Mouse (Mus musculus) forebrain, postnatal 0 days (tissue): ENCODE measurements at regions not wholly inside any gene's neighbourhood (a gene's known extent, or its start where the extent isn't known, plus 50 kb on each side); places are given as distances from the start of the nearest gene placed in this dataset.
A peak's percentile ranks its signal among the peaks of the same experiment; 100 is the strongest.

Source experiments
- ATAC-seq: fragments of 200-750 bp; cut with Nextera tagmentation; 2 replicates; pipeline ENCODE4 v1.8.0; 2017; ENCODE audit warnings: mild to moderate bottlenecking, moderate library complexity
- DNase-seq: peaks from one replicate; pipeline ENCODE4 v3.0.0-alpha.2; 2015
- H3K27ac ChIP-seq: fragments of 300-500 bp; sonication (generic); 2 replicates; pipeline ENCODE4 v1.5.1; 2014; ENCODE audit warnings: low read depth, mild to moderate bottlenecking, antibody characterized with exemption, low read length, moderate library complexity, mixed read lengths
- H3K27me3 ChIP-seq: fragments of 300-500 bp; sonication (generic); 2 replicates; pipeline ENCODE4 v1.6.1; 2014; ENCODE audit warnings: mild to moderate bottlenecking, low read length, mixed read lengths; ENCODE audit not compliant: insufficient read depth
- H3K36me3 ChIP-seq: fragments of 300-500 bp; sonication (generic); 2 replicates; pipeline ENCODE4 v1.6.1; 2014; ENCODE audit warnings: mild to moderate bottlenecking, moderate library complexity; ENCODE audit not compliant: insufficient read depth
- H3K4me1 ChIP-seq: fragments of 300-500 bp; sonication (generic); 2 replicates; pipeline ENCODE4 v1.6.1; 2014; ENCODE audit warnings: antibody characterized with exemption; ENCODE audit not compliant: insufficient read depth
- H3K4me2 ChIP-seq: fragments of 300-500 bp; sonication (generic); 2 replicates; pipeline ENCODE4 v1.6.1; 2014; ENCODE audit warnings: low read depth, mild to moderate bottlenecking, moderate library complexity
- H3K4me3 ChIP-seq: fragments of 300-500 bp; sonication (generic); 2 replicates; pipeline ENCODE4 v1.5.1; 2014; ENCODE audit warnings: low read depth, low read length, mixed read lengths
- H3K9ac ChIP-seq: fragments of 300-500 bp; sonication (generic); 2 replicates; pipeline ENCODE4 v1.6.1; 2014; ENCODE audit warnings: mild to moderate bottlenecking
- H3K9me3 ChIP-seq: fragments of 300-500 bp; sonication (generic); 2 replicates; pipeline ENCODE4 v1.6.1; 2016; ENCODE audit warnings: low read length
- CTCF ChIP-seq: sonication (generic); IDR thresholded peaks from 2 replicates; pipeline ENCODE4 v1.5.1; 2016; ENCODE audit warnings: antibody characterized with exemption, control low read depth, low read depth
- WGBS: fragments of 180-500 bp; shearing (Covaris S2); extraction: QIAGEN DNeasy Blood & Tissue Kit; methylation state at CpG from one replicate; pipeline ENCODE4 v1.1.7; 2014; 5-methylcytosine and 5-hydroxymethylcytosine counted together

GRCm38 (mm10) chr10:111900723-111901716 lies 71.4 kb upstream of the Krr1 start:
- H3K4me3 ChIP-seq = no peak overlapping the region; the same call in 1 of the 2 replicates
- no peaks in the 10 kb centered on the region for H3K36me3 ChIP-seq
- peak overlapping the region; percentile 66 for H3K27ac ChIP-seq
- peak overlapping the region; percentile 35; the same call in 1 of the 2 replicates for H3K4me2 ChIP-seq
- peak; percentile 87 for ATAC-seq
- H3K27me3 ChIP-seq = no peaks in the 10 kb centered on the region
- H3K9ac ChIP-seq = peak overlapping the region; percentile 35; the same call in 1 of the 2 replicates
- DNase-seq = peak; percentile 68
- peaks cover 7% of the 10 kb centered on the region; the same call in 1 of the 2 replicates for H3K4me1 ChIP-seq
- 0 out of 2 replicates have a peak, but pooled peaks have one; percentile 14 for TF ChIP-seq CTCF
- 25% methylated on average over 17 of the region's 17 CpGs for WGBS
- no peaks in the 10 kb centered on the region for H3K9me3 ChIP-seq

GRCm38 (mm10) chr10:111903956-111904355 lies 68.5 kb upstream of the Krr1 start:
- Histone ChIP-seq H3K9me3 (no peaks in the 10 kb centered on the region), H3K4me3 (no peak overlapping the region), H3K4me1 (peaks cover 7% of the 10 kb centered on the region; the same call in 1 of the 2 replicates), H3K4me2 (no peak overlapping the region), H3K27ac (no peak overlapping the region), H3K27me3 (no peaks in the 10 kb centered on the region), H3K36me3 (no peaks in the 10 kb centered on the region), H3K9ac (no peak overlapping the region)
- no peak for TF ChIP-seq CTCF
- DNase-seq (no peak), ATAC-seq (no peak)
- 71% methylated on average over 8 of the region's 8 CpGs for WGBS

- Histone ChIP-seq H3K4me2 (no peak overlapping the region), H3K4me3 (no peak overlapping the region), H3K27ac (no peak overlapping the region), H3K4me1 (no peaks in the 10 kb centered on the region), H3K9me3 (no peaks in the 10 kb centered on the region), H3K9ac (no peak overlapping the region), H3K36me3 (no peaks in the 10 kb centered on the region), H3K27me3 (no peaks in the 10 kb centered on the region)
- WGBS = 77% methylated on average over 5 of the region's 5 CpGs
- ATAC-seq = no peak
- TF ChIP-seq CTCF = no peak
- no peak for DNase-seq
Observed at GRCm38 (mm10) chr10:111907836-111908235, 64.6 kb upstream of the Krr1 start.

GRCm38 (mm10) chr10:111912561-111912960 lies 59.9 kb upstream of the Krr1 start:
- TF ChIP-seq CTCF = no peak
- Histone ChIP-seq H3K36me3 (no peaks in the 10 kb centered on the region), H3K9me3 (no peaks in the 10 kb centered on the region), H3K27me3 (no peaks in the 10 kb centered on the region), H3K4me1 (no peaks in the 10 kb centered on the region), H3K9ac (no peak overlapping the region), H3K27ac (no peak overlapping the region), H3K4me2 (no peak overlapping the region), H3K4me3 (no peak overlapping the region)
- DNase-seq (no peak), ATAC-seq (no peak)
- WGBS = 75% methylated on average over 6 of the region's 6 CpGs

GRCm38 (mm10) chr10:111913066-111913785 lies 59.2 kb upstream of the Krr1 start:
- TF ChIP-seq CTCF = no peak
- no peaks in the 10 kb centered on the region for H3K36me3 ChIP-seq
- H3K9ac ChIP-seq = no peak overlapping the region
- DNase-seq = no peak
- no peak overlapping the region for H3K4me2 ChIP-seq
- H3K4me3 ChIP-seq = no peak overlapping the region
- no peaks in the 10 kb centered on the region for H3K9me3 ChIP-seq
- 76% methylated on average over 20 of the region's 20 CpGs for WGBS
- H3K4me1 ChIP-seq = no peaks in the 10 kb centered on the region
- H3K27me3 ChIP-seq = no peaks in the 10 kb centered on the region
- ATAC-seq = no peak
- no peak overlapping the region for H3K27ac ChIP-seq

- Histone ChIP-seq H3K9me3 (no peaks in the 10 kb centered on the region), H3K27ac (no peak overlapping the region), H3K27me3 (no peaks in the 10 kb centered on the region), H3K36me3 (no peaks in the 10 kb centered on the region), H3K4me3 (no peak overlapping the region), H3K4me1 (no peaks in the 10 kb centered on the region), H3K4me2 (no peak overlapping the region), H3K9ac (no peak overlapping the region)
- TF ChIP-seq CTCF = no peak
- ATAC-seq (no peak), DNase-seq (no peak)
- WGBS = 53% methylated on average over 4 of the region's 4 CpGs
Observed at GRCm38 (mm10) chr10:111914231-111914630, 58.2 kb upstream of the Krr1 start.
